Mouse (Mus musculus) brain, embryonic 14.5 days (tissue): Measurements from ENCODE around the gene Traf7.

ENCODE experiments used
- CTCF ChIP-seq: fragments of 200-500 bp; IDR thresholded peaks from 2 replicates; pipeline ENCODE4 v1.5.1; 2012; ENCODE audit warnings: inconsistent platforms, mild to moderate bottlenecking, moderate library complexity, borderline replicate concordance; ENCODE audit not compliant: insufficient read depth, insufficient read length; ENCODE audit errors: extremely low read depth
- POLR2A ChIP-seq: fragments of 200-500 bp; IDR thresholded peaks from 2 replicates; pipeline ENCODE4 v1.6.1; 2012; ENCODE audit warnings: mild to moderate bottlenecking, inconsistent platforms, borderline replicate concordance; ENCODE audit not compliant: poor library complexity, insufficient read depth, insufficient read length, severe bottlenecking; ENCODE audit errors: extremely low read depth

DNA sequence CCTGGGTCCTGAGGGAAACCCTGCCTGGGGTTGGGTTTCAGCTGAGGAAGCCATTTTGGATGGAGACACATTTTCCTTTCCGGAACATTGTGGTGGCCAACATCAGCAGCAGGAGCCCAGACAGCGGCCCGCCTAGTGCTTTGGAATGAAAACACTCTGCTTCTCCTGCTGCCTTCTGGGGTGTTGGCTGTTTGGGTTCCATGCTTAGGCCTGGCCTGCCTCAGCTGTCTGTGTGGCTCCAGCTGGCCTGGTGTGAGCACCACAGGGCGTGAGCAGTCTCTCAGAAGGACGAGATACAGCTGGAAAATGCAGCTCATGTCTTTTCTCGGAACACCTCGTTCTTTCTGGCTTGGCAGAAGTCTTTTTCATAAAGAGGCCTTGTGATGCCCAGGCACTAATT lies 29.4 kb upstream of the Traf7 start:
- no peak for TF ChIP-seq CTCF
- TF ChIP-seq POLR2A = no peak
